Mouse (Mus musculus): Measurements from ENCODE around the gene Dennd5a.
A peak's percentile ranks its signal among the peaks of the same experiment; 100 is the strongest.
"Not testable (repeated sequence)": the region's sequence is repeated elsewhere in the genome, so short reads cannot be mapped to it uniquely, and the experiment has no call there.

Gene Dennd5a

DNA sequence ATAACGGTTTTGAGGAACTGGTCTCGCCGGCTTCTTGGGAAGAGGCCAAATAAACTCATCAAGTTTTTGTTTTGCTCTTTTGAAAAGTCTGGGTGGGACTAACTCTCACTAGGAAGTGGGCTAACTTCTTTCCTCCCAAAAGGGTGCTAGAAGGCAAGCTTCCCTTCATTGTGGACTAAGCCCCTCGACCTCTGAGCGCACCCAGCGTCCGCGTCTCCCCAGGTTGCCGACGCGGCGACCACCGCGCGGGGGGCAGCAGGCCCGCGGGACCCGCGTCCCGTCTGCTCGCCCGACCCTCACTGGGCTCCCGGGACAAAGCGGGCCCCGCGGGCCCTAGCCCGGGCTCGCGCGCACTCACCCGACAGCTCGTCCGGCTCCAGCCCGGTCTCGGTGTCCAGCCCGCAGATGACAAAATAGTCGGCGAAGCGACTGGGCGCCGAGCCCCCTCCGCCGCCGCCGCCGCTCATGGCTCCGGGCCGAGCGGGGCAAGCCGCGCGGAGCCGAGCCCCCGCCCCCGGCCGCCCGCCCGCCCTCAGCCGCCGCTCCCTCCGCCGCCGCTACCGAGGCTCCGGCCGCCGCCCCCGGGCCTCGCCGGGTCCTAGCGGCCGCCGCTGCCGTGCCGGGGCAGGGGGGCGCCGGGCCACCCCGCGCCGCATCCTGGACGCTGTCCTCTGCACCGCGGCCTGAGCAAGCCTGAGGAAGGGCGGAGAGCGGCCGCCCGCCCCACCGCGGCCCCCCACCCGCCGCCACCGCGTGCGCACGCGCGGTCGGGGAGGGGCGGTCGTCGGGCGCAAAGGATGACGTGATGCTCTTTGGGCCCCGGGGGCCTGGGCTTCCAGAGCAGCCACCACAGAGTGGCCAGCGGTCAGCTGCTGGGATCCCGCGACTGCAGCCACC lies at the start of gene Dennd5a:
Gene Dennd5a, minus strand, starts transcription at position 755 of the 897 bp plus-strand sequence.
- peak; percentile 51 for DNase-seq (ENCODE audit: low spot score)

DNA sequence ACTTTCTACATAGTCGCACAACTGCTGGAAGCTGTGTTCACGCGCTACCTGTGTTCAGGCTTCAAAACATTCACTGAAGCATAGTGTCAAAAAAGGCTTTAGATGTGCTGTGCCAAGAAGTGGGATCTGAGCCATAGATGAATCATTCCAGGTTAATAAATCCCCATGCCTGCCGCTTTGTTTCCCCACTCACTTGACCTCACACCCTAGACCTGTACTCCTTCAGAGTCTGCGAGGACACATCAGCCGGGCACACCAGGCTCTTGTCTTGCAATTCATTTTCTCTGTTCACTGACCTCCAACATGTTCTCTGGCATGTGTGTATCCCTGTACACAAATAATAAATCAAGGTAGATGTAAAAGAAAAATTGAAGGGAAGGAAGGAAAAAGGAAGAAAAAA lies 48.8 kb upstream of the Dennd5a start:
- no peak for DNase-seq (ENCODE audit: low spot score)

DNA sequence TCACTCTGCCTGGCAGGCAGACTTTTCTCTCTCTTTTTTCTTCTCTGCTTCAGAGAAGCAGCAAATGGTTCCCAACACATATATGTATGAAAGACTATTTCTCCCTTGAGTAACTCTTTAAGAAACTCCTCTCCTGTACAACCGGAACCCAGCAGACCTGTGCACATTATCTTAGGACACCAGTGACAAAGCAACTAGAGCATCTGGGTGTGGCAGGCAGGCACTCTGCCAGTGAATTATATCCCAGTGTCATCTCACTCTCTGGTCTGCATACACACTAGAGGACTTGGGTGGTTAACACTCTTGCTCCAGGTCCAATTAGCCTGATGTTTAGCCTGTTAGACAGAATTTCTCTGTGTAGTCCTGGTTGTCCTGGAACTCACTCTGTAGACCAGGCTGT lies 48.2 kb upstream of the Dennd5a start:
- DNase-seq (ENCODE audit: low spot score): no peak

DNA sequence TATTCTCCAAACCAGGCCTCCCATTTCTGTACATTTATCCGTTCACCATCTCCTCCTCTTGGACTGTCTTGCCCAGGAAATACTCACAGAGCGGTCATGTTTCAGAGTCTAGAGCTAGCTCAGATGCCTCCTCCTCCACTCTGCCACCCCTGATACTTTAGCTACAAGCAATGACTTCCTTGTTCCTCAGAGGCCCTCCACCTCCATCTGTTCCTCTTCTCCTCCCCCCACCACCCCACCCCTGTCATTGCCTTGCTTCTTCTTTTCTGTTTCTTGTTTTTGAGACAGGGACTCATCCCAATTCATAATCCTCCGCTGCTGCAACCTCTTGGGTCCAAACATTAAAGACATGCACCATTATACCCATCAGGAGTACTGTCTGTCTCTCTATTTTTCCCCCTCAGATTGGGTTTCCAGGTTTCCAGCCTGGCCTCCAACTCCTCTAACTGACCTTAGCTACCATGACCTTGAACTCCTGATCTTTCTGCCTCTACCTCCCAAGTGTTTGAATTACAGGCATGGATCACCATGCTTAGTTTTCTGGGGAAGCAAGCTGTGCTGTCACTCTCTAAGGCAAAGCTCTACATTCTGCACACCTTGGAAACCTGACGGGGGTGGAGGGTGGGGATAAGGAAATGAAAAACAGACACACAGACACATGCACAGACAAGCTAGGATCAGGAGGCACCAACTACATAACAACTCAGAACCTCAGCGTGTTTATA lies 46.4 kb upstream of the Dennd5a start:
- no peak for DNase-seq (ENCODE audit: low spot score)

DNA sequence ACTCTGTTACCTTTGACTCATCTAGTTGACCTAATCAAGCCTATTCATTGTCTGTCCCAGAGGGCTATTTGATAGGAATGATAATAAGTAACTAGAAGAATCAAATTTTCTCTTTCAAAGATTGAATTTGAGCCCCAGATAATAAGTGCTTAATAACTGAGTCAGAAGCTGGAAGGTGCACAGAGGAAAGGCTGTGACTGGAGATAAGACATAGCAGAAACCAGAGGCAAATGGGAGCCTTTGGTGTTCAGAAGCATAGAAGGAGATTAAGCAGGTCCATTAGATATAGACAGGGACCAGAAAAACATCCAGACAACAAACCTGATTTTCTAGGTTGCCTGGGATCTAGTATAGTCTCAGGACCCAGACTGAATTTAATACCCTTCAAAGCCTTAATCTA lies 45.7 kb upstream of the Dennd5a start:
- no peak for DNase-seq (ENCODE audit: low spot score)

DNA sequence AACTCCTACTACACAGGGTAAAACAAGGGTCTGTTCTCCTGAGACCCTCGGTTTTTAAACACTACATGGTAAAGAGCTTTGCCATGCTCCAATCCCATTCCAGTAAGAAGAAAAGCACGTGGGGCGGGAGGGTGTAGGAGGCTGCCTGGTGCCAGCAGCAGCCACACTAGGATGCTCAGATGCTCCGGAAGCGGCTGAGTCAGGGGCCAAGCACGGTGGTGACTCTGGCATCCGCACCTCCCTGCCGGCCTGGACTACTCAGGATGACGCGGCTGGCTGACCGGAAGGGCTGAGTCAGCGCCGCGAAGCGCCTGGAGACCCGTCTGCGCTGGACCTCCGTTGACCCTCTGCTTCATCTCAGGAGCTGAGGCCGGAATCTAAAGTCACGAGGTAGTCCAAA lies 42.7 kb upstream of the Dennd5a start:
- DNase-seq (ENCODE audit: low spot score): peak; percentile 50

DNA sequence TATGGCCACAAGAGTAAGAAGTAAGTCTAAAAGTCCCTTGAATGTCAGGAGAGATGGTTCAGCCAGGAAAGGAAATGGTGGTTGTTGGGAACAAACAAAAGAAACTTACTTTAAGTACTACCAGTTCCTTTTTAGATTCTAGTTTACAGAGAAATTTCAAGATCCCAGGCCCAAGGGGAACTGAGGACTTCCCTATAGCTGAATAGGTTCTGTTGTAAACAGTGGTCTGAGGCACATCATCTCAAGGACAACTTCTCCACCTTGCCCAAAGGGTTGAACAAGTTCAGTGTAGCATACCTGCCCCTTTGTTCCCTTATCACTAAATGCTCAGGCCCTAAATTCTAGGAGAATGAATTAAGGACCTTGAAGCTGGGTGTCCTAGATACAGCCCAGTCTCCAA lies 41.8 kb upstream of the Dennd5a start:
- DNase-seq (ENCODE audit: low spot score): no peak

DNA sequence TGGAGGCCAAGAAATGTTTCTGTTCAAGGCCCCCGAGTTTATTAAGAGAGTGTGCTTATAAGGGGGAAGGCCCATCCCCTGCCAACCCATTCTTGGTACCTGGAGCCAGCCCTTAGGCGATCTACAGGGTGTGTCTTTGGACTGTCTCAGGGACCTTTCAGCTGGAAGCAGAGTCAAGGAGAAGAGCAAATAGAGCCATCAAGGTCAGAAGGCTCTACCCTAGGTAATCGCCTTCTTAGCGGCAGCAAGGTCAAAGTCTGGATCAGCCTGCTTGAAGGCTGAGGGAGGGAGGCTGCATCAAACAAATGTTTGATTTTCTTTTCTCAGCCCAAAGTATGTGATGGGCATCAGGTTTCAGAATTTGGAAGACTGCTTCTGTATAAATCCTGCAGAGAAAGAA lies 38.1 kb upstream of the Dennd5a start:
- no peak for DNase-seq (ENCODE audit: low spot score)

DNA sequence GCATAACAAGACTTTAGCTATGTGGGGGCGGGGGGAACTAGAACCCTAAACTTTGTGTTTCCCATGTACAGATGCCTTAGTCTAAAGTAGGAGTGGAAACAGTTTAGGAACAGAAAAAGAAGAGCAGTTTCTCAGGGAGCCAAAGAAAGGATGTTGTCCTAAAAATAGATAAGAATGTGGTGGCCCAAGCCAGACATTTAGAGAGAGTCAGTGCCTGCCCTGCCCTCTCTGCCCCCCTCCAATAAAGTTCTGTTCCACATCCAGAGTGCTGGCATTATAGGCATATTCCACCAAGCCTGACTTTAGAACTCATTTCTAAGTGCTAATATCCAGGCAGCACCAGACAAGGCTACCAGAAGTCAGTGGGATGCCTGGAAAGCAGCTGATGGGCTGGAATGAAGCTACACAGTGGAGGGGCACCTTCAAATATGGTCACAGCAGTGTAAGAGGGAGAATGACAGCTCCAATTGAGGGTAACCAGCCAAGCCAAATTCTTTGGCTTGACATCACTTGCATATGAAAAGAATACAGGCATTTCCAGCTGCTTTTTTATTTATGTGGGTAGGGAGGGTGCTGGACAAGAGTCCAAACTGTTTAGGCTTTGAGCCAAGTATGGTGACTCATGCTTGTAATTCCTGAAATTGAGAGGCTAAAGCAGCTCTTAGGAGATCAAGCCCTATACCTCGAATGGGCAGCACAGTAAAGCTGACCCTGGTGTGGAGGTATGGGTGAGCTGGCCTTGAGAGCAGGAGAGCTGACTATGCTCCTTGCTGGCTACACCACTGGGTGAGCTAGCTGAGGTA lies 33.1 kb upstream of the Dennd5a start:
- peak; percentile 52 for DNase-seq (ENCODE audit: low spot score)

DNA sequence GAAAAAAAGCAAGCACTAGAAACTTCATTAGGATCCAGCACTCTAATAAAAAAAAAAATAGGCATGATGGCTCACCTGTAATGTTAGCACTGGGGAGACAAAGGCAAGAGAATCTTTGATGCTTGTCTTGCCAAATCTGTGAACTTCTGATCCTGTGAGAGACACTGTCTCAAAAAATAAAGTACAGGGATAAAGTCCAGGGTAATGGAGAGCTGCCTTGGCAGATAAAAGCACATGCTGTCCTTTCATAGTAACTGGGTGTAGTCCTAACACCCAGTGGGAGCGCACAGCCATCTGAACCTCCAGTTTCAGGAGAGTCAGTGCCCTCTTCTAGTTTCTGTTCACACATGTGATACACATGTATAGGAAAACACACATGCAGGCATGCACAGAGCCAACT lies 31.0 kb upstream of the Dennd5a start:
- no peak for DNase-seq (ENCODE audit: low spot score)

DNA sequence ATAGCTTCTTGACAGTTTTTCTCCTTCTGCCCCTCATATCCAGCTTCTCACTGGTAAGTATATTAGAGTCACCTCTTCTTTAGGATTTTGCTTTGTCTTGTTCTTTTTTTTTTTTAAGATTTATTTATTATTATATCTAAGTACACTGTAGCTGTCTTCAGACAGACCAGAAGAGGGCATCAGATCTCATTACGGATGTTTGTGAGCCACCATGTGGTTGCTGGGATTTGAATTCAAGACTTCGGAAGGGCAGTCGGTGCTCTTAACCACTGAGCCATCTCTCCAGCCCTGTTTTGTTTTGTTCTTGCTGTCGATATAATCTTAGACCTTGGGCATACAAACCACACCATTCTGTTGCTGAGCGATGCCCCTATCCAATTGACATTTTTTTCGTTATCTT lies 26.5 kb upstream of the Dennd5a start, which contains the start of gene Tmem41b:
Gene Tmem41b, minus strand, starts transcription at position 155 of the 400 bp plus-strand sequence.
- DNase-seq (ENCODE audit: low spot score): not testable (repeated sequence)

DNA sequence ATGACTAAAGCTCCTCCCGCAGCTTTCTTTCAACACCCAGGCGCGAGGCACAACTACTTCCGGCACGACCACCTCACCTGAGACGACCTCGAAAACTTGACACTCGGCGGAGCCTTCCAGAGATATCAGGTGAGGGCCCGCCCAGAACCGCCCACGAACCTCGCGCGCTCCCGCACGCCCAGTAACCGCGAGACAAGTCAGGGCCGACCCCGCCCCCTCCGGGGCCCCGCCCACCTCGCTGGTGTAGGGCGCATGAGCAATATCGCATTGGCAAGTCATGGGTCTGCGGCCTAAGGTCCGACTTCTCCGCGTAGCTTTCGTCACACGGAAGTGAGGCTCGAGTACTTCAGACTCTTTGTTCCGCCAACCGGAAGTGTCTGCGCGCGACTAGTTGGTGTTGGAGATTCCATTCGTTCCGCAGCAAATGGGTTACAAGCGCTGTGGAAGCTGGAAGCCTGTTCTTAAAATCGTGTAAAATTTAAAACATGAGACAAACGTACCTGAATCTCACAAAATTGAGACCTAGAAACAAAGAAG lies 25.9 kb upstream of the Dennd5a start:
- DNase-seq (ENCODE audit: low spot score): peak; percentile 99

DNA sequence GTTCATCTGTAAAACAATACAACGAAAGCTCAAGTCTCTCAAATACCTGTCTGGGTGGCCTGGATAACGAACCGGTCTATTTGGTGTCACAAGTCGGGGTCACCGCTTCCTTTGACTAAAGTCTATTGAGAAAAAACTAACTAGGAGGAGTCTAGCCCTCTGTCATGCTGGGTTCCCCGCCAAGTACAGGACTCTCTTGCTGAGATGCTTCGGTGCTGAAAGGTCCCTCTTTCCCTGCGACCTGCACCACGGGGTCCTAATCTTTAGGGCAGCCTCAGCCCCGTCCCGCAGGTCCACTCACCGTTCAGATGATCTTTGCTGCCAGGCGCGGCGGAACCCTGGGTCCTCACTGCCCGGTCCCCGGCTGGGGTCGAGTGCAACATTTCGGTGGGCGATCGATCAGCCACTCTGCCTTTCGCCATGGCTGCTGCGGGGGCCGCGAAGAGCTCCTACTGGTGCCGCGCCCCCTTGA lies 25.4 kb upstream of the Dennd5a start:
- no peak for DNase-seq (ENCODE audit: low spot score)

DNA sequence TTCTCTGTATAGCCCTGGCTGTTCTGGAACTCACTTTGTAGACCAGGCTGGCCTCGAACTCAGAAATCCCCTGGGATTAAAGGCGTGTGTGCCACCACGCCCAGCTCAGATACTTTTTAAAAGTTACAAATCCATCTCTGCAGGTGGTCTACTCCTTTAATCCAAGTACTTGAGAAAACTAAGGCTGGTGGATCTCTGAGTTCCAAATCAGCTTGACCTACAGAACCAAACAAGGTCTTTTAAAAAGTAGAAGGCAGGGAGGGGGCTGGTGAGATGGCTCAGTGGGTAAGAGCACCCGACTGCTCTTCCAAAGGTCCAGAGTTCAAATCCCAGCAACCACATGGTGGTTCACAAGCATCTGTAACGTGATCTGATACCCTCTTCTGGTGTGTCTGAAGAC lies 24.3 kb upstream of the Dennd5a start:
- DNase-seq (ENCODE audit: low spot score): not testable (repeated sequence)

DNA sequence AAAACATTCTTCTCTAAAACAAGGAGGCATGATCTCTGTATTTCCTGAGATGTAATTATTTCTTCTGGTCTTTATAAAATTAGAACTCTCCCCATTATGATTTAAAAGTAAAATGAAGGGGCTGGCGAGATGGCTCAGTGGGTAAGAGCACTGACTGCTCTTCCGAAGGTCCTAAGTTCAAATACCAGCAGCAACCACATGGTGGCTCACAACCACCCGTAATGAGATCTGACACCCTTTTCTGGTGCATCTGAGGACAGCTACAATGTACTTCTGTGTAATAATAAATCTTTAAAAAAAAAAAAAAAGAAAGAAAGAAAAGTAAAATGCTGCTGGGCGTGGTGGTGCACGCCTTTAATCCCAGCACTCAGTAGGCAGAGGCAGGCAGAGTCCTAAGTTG lies 16.9 kb upstream of the Dennd5a start:
- DNase-seq (ENCODE audit: low spot score): not testable (repeated sequence)

DNA sequence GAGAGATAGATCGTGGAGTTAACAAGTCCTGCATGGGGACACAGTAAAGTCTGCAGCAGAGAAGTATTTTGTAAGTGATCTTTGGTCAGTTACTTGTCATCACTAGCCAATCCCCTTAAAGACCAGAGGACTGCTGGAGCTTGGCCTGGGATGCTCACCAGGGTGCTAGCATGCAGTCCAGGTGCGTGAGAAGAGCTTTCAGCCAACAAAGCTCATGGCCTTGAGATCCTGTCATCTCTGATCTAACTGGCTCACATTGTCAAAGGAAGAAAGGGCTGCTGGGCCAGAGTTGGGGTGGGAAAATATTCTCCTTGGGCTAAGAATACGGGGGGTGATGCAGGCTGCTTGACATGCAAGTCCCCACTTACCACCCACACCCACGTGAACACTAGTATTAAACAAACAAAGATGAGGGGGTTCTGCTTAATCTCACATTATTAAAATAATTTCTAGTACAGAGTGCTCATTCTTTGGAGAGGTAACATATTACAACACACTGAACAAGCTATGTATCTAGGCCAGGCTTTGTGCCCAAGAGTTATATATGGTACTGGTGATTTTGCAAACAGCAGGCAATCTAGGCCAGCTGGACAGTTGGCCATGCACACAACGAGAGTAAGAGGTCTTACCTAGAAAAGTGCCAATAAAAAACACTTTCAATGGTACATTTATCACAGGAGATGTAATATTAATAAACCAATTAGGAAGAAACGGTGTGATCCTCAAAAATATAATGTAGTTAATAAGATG lies 15.9 kb upstream of the Dennd5a start:
- no peak for DNase-seq (ENCODE audit: low spot score)

DNA sequence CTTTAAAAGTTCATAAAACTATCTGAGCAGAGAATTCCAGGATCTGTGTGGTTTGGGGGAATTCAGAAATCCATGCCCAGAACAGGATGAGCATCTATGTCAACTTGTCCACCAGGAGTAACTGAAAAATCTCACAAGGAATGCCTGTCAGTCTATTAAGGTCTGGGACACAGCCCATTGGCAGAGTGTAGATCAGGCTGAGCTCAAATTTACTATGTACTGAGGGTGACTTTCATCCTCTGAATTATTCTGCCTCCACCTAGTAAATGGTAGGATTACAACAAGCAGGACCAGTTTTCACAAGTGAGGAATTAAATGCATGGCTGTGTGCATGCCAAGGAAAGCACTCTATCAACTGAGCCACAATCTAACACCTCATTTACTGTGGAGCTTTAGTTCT lies 9.3 kb upstream of the Dennd5a start:
- DNase-seq (ENCODE audit: low spot score): no peak

DNA sequence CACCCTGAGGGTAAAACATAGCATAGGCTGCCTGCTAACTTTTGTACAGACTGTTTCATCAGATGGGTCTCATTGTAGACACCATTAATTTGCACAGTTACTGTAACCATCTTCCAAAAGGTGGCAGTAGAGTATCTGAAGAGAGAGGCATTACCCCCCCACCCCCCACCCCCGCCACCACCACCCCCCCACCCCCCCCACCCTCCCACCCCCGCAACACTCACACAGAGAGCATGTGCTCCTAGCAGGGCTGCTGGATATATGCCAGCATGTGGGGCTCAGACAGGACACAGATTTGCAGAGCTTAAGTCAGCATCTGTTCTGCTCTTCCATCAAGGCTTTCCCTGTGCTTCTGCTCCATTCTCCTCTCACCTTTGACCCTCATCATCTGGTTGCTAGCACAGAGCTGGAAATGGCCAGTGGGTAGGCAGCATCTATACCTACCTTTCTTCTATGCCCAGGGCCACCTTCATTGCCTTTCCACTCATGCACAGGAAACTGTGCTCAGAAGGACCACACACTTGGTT lies 8.7 kb upstream of the Dennd5a start:
- DNase-seq (ENCODE audit: low spot score): peak; percentile 27

DNA sequence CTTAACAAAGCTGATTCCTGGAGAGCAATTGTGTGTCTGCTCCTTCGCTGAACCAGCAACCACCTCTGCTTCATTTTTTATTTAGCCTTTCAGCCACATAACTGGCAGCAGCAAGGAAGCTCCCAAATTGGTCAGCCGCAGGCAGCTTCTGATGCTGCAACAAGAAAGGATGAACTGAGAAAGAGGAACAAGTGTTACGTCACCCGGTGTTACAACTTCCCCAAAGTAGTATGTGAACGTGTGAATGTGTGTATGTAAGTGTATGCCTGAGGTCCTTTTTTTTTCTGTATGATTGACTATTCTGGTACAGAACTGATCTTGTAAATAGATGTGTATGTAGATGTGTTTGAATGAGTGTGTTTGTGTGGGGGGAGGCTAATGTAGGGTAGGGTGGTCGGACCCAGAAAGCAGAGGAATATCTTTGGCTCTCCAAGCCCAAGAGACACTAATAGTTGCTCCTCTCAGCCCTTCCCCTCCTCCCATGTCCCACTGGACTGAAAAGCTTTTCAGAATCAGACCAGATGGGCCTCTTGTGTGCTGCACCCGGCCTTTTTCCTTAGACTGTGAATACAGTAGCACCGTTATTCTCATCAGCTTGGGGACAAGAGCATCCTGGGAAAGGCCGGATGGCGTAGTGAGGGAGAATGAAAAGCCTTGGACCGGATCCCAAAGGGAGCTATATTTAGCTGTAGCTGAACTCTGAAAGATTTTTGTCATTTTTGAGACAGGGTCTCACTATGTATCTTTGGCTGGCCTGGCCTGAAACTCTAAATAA lies 7.7 kb upstream of the Dennd5a start:
- DNase-seq (ENCODE audit: low spot score): no peak

DNA sequence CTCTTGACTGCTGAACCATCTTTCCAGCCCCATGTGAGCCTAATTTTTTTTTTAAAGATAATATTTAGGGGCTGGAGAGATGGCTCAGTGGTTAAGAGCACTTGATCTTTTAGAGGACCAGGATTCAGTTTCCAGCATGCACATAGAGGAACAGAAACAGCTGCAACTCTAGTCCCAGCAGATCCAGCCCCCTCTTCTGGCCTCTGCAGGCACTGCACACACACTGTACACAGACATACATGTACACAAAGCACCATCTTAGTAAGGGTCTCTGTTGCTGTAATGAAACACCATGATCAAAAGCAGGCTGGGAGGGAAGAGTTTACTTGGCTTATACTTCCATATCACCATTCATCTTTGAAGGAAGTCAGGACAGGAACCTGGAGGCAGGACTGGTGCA lies 5.4 kb upstream of the Dennd5a start:
- DNase-seq (ENCODE audit: low spot score): no peak

All from urinary bladder, postnatal 25 days (tissue).